In the genomic region with DNA sequence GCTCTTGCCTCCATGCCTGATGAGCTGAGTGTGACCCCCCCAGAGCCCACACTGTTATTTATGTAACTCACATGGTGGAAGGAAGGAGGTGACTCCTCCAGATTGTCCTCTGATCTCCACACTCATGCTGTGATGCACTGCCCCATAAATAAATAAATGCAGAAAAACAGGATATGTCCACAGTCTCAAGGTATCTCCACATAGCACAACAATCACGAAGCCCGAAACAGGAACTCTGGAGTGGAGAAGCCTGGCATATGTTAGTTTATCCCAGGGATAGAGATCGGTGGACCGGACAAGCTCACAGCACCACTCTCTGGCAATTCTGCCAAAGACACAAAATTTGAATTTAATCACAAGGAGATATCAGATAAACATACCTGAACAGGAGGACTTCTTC, we compare ENCODE assay signal across 26 mouse cellular contexts. TPM values are rescaled to one million over a fixed set of nuclear protein-coding genes. Genes with fewer than 3 reads are reported as not detected.
"Had no signal": no experiment of that assay in that cellular context is flagged by ENCODE, and none has a peak within 500 bp of the region (broad histone marks: within the 10 kb centered on the region; RNA-seq: fewer than 3 reads in every experiment).

No protein-coding gene starts in this region.

- H3K27me3 ChIP-seq: midbrain, embryonic 12.5 days; neural tube, embryonic 13.5 days; neural tube, embryonic 15.5 days had no signal

- H3K36me3 ChIP-seq: midbrain, embryonic 10.5 days; midbrain, embryonic 12.5 days; neural tube, embryonic 13.5 days; neural tube, embryonic 15.5 days had no signal

- H3K4me3 ChIP-seq: midbrain, embryonic 10.5 days; midbrain, embryonic 12.5 days; myocyte; neural tube, embryonic 13.5 days; neural tube, embryonic 15.5 days had no signal

- H3K9ac ChIP-seq: lung, embryonic 14.5 days; midbrain, embryonic 12.5 days; neural tube, embryonic 13.5 days; neural tube, embryonic 15.5 days had no signal

- H3K9me3 ChIP-seq: midbrain, embryonic 10.5 days; midbrain, embryonic 12.5 days; neural tube, embryonic 13.5 days; neural tube, embryonic 15.5 days had no signal

- DNase-seq: lung, embryonic 14.5 days; lung, postnatal 10 days; lung, postnatal 4 days; midbrain, embryonic 14.5 days; retina, postnatal 1 day; right cerebral cortex, adult 18-20 months; right cerebral cortex, postnatal 25 days; right cerebral cortex, postnatal 4 days; spleen, adult 18-20 months; thymus, adult 18-20 months; thymus, postnatal 14 days; thymus, postnatal 36 days had no signal

- ATAC-seq: midbrain, embryonic 16.5 days had no signal

- H3K4me1 ChIP-seq: midbrain, embryonic 10.5 days; midbrain, embryonic 12.5 days; neural tube, embryonic 13.5 days; neural tube, embryonic 15.5 days had no signal

- H3K4me2 ChIP-seq: lung, embryonic 14.5 days; midbrain, embryonic 12.5 days; neural tube, embryonic 13.5 days; neural tube, embryonic 15.5 days had no signal

- H3K27ac ChIP-seq: midbrain, embryonic 10.5 days; midbrain, embryonic 12.5 days; neural tube, embryonic 13.5 days; neural tube, embryonic 15.5 days had no signal

RNA-seq across cellular contexts. Expression of gene I0C0044D17Rik, which starts 30.3 kb away (rescaled TPM):
- total RNA-seq: megakaryocyte, adult 5-6 weeks; megakaryocyte-erythroid progenitor cell, adult 5-6 weeks had no signal
- polyA plus RNA-seq: lung, embryonic 14.5 days; lung, embryonic 16.5 days; midbrain, embryonic 10.5 days; midbrain, embryonic 12.5 days; midbrain, embryonic 14.5 days; midbrain, embryonic 16.5 days; myocyte; neural tube, embryonic 11.5 days; neural tube, embryonic 13.5 days; neural tube, embryonic 15.5 days; small intestine, adult 2 months; stomach, embryonic 14.5 days; stomach, embryonic 16.5 days; thymus, postnatal 0 days had no signal

RNA-seq across cellular contexts. Expression of gene Kank4, which starts 36.6 kb away (rescaled TPM):
- total RNA-seq: megakaryocyte-erythroid progenitor cell, adult 5-6 weeks had no signal
